Mouse (Mus musculus) small intestine, adult 2 months (tissue): Measurements from ENCODE around the gene Nup88. TPM values are rescaled to one million over a fixed set of nuclear protein-coding genes. Genes with fewer than 3 reads are reported as not detected.

Source experiments
- H3K27ac ChIP-seq: fragments of 200-500 bp; 2 replicates; pipeline ENCODE4 v1.5.1; 2012; ENCODE audit warnings: low read depth, low read length, control low read depth, inconsistent platforms; ENCODE audit not compliant: insufficient read depth
- H3K27me3 ChIP-seq: fragments of 200-500 bp; 2 replicates; pipeline ENCODE4 v1.6.1; 2012; ENCODE audit warnings: mild to moderate bottlenecking, moderate library complexity, low read length, inconsistent platforms; ENCODE audit not compliant: control insufficient read depth, insufficient read depth
- H3K36me3 ChIP-seq: fragments of 200-500 bp; 2 replicates; pipeline ENCODE4 v1.6.1; 2012; ENCODE audit warnings: mild to moderate bottlenecking, low read length, control low read depth, inconsistent platforms; ENCODE audit not compliant: control insufficient read depth, insufficient read depth
- H3K4me1 ChIP-seq: fragments of 200-500 bp; 2 replicates; pipeline ENCODE4 v1.6.1; 2012; ENCODE audit warnings: low read length, inconsistent platforms, mixed read lengths; ENCODE audit not compliant: control insufficient read depth, insufficient read depth, insufficient read length
- H3K4me3 ChIP-seq: fragments of 200-500 bp; 2 replicates; pipeline ENCODE4 v1.5.1; 2012; ENCODE audit warnings: low read depth, mild to moderate bottlenecking, control low read depth, inconsistent platforms, low read length, moderate library complexity
- CTCF ChIP-seq: fragments of 200-500 bp; IDR thresholded peaks from 2 replicates; pipeline ENCODE4 v1.5.1; 2012; ENCODE audit warnings: low read depth, mild to moderate bottlenecking, control low read depth, inconsistent platforms, low read length, moderate library complexity, mixed read lengths; ENCODE audit not compliant: insufficient replicate concordance, insufficient read length; ENCODE audit errors: extremely low read depth
- POLR2A ChIP-seq: fragments of 200-500 bp; IDR thresholded peaks from 2 replicates; pipeline ENCODE4 v1.6.1; 2012; ENCODE audit warnings: low read depth, mild to moderate bottlenecking, control low read depth, inconsistent platforms, low read length, moderate library complexity
- WGBS: fragments of 180-500 bp; shearing (Covaris S2); methylation state at CpG from one replicate; pipeline ENCODE4 v1.1.7; 2018; 5-methylcytosine and 5-hydroxymethylcytosine counted together
- polyA plus RNA-seq: library from polyadenylated mRNA; depleted of rRNA; stranded (reverse); fragments of >200 nt; gene quantifications from 2 replicates; pipeline ENCODE4 v1.2.3, GENCODE M21; 2012

Nup88 gene
- polyA plus RNA-seq, 1 experiment, result 7.6 TPM

GRCm38 (mm10) chr11:70969271-70969794, 440 bp downstream of the Nup88 start:
- TF ChIP-seq POLR2A, result no peak
- TF ChIP-seq CTCF, result no peak
- peak overlapping the region; percentile 85 for H3K4me3 ChIP-seq
- peaks cover 22% of the 10 kb centered on the region for H3K36me3 ChIP-seq
- H3K27me3 ChIP-seq, result no peaks in the 10 kb centered on the region
- peaks cover 7% of the 10 kb centered on the region for H3K4me1 ChIP-seq
- H3K27ac ChIP-seq, result peak overlapping the region; percentile 76
- WGBS, result under 1% methylated on average over 25 of the region's 25 CpGs

DNA sequence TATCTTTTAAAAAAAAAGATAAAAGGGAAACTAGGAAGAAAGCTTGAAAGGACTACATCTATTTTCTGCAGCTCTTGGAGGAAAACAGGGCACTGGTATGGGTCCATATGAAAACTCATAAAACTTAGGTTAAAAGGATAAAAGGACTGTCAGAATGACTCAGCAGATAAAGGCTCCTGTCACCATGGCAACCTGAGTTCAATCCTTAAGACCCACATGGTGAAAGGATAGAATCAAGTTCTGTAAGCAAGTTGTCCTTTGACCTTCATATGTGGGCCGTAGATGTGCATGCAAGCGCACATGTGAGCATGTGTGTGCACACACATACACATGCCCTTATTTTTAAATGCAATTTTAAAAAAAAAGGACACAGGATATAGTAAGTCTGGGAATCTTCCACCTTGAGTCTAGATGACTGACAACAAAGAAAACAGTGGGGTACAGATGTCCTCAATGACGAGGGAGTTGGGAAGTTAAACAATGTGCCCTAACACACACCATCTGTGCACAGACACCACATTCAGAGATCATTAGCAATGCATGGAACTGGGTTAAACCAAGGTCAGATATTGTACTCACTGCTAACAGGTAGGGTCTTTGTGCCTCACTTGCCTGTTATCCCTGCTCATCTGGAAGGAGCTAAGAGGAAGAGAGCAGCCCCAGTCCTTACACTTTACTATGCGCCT, 5.4 kb downstream of the Nup88 start:
- H3K27me3 ChIP-seq, result no peaks in the 10 kb centered on the region
- no peak overlapping the region for H3K4me3 ChIP-seq
- peaks cover 2% of the 10 kb centered on the region for H3K4me1 ChIP-seq
- TF ChIP-seq CTCF (no peak), POLR2A (no peak)
- H3K27ac ChIP-seq, result no peak overlapping the region
- 85% methylated on average over 4 of the region's 4 CpGs for WGBS
- H3K36me3 ChIP-seq, result peaks cover 49% of the 10 kb centered on the region

- Histone ChIP-seq H3K27me3 (no peaks in the 10 kb centered on the region), H3K4me3 (no peak overlapping the region), H3K36me3 (peaks cover 67% of the 10 kb centered on the region), H3K4me1 (no peaks in the 10 kb centered on the region), H3K27ac (no peak overlapping the region)
- 88% methylated on average over 5 of the region's 5 CpGs for WGBS
- TF ChIP-seq POLR2A (no peak), CTCF (no peak)
Observed at GRCm38 (mm10) chr11:70960786-70961554, 8.8 kb downstream of the Nup88 start.

DNA sequence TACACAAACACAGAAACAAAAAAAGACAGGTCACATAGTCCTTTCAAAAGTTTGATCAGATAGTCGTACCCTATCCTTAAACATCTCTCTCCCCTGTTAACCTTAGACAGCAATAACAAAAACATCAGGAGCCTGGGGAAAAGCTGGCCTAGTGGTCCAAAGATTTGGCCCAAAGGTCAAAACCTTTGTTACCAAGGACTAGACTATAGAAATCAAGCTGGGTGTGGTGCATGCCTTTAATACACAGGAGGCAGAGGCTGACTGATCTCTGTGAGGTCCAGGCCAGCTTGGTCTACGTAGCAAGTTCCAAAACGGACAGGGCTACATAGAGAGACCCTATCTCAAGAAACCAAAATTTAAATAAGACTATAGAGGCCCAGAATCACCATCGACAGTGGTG, 15.1 kb downstream of the Nup88 start:
- 90% methylated on average over 4 of the region's 4 CpGs for WGBS
- Histone ChIP-seq H3K4me3 (no peak overlapping the region), H3K27ac (no peak overlapping the region), H3K36me3 (peaks cover 73% of the 10 kb centered on the region), H3K4me1 (no peaks in the 10 kb centered on the region), H3K27me3 (no peaks in the 10 kb centered on the region)
- TF ChIP-seq CTCF (no peak), POLR2A (no peak)

GRCm38 (mm10) chr11:70944935-70945817, 24.6 kb downstream of the Nup88 start:
- Histone ChIP-seq H3K4me3 (no peak overlapping the region), H3K27me3 (no peaks in the 10 kb centered on the region), H3K4me1 (no peaks in the 10 kb centered on the region), H3K27ac (no peak overlapping the region), H3K36me3 (peaks cover 70% of the 10 kb centered on the region)
- no peak for TF ChIP-seq CTCF
- no peak for TF ChIP-seq POLR2A
- WGBS, result 76% methylated on average over 4 of the region's 4 CpGs

DNA sequence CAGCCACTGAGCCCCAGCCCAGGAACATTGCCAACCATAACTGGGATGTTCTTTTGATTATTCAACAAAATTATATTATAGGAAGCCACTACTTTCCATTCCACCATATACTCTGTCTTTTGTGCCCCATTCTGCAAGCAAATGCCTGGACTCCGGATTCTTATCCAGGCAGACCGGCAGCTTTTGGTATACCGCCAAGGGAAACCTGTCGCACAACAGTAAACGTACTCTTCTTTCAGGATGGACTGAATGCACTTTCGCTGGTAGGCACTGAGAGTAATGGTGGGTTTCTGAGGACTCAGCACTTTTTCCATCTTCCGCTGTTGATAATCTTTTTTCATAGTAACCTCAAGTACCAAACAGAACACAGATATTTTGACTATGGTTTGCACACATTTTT, 26.1 kb downstream of the Nup88 start:
- TF ChIP-seq CTCF (no peak), POLR2A (no peak)
- no peaks in the 10 kb centered on the region for H3K27me3 ChIP-seq
- peaks cover 67% of the 10 kb centered on the region for H3K36me3 ChIP-seq
- no peak overlapping the region for H3K4me3 ChIP-seq
- no peaks in the 10 kb centered on the region for H3K4me1 ChIP-seq
- 87% methylated on average over 7 of the region's 7 CpGs for WGBS
- no peak overlapping the region for H3K27ac ChIP-seq
